Mouse (Mus musculus): ENCODE data around the gene Smg1. TPM values are rescaled to one million over a fixed set of nuclear protein-coding genes. Genes with fewer than 3 reads are reported as not detected.
A peak's percentile ranks its signal among the peaks of the same experiment; 100 is the strongest.

Gene Smg1
- polyA plus RNA-seq, 1 experiment from 2014 or later = 6.7 TPM

DNA sequence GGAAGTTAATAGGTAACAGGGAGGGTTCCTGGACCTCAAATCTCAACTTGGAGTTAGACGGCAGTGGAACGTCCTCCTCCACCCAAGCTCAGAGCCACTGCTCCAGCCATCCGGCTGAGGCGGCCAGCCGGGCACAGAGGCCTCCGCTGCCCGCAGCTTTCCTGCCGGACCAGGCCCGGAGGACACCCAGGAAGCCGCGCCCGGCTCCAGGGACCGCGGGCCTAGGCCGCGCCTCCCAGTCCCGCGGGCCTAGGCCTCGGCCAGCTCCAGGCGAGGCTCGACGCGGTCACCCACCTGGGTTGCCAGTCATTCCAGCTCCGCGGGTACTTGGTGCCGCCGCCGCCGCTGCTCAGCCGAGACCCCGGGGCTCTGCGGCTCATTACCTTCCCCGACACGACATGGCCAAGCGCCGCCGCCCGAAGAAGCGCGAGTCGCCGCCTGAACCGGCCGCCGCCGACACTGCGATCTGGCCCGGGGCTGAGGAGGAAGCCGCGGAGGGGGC, 508 bp downstream of the Smg1 start:
- WGBS = under 1% methylated on average over 50 of the region's 50 CpGs
- Histone ChIP-seq H3K9me3 (ENCODE audit: control insufficient read depth) (no peaks in the 10 kb centered on the region), H3K4me1 (replicated peaks; ENCODE audit: control insufficient read depth, insufficient read depth, low read length) (no peaks in the 10 kb centered on the region), H3K27me3 (replicated peaks; ENCODE audit: control insufficient read depth, insufficient read depth, low read length) (no peaks in the 10 kb centered on the region), H3K36me3 (ENCODE audit: control insufficient read depth, insufficient read depth) (no peaks in the 10 kb centered on the region), H3K4me2 (replicated peaks; ENCODE audit: low read depth) (peak overlapping the region; percentile 73), H3K4me3 (ENCODE audit: low read depth, low read length) (peak overlapping the region; percentile 86), H3K27ac (ENCODE audit: low read depth, low read length) (peak overlapping the region; percentile 99), H3K9ac (ENCODE audit: low read depth, low read length) (peak overlapping the region; percentile 89)
- TF ChIP-seq CTCF (IDR thresholded peaks at IDR 0.05; ENCODE audit: low read depth) = no peak
- peak; percentile 59 for ATAC-seq

DNA sequence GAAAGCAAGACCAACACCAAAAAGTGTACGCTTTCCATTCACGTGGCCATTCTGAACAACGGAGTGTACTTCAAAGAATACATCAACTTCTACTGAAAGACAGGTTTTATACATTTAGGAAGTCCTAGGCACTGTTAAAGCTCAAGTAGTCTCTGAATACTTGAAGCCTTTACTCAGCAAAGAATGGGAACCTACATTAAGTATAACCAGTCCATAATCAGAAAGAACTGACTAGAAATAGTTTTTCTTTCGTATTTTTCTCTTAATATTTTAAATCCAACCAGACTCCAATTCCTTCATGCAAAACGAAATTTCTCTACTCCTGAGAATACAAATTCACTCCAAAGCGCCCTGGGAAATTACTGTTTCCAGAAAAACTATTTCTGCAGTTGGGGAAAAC, 1.2 kb downstream of the Smg1 start:
- peak overlapping the region; percentile 99 for H3K27ac ChIP-seq (ENCODE audit: low read depth, low read length)
- peak overlapping the region; percentile 86 for H3K4me3 ChIP-seq (ENCODE audit: low read depth, low read length)
- H3K4me1 ChIP-seq (replicated peaks; ENCODE audit: control insufficient read depth, insufficient read depth, low read length) = no peaks in the 10 kb centered on the region
- peak overlapping the region; percentile 73 for H3K4me2 ChIP-seq (replicated peaks; ENCODE audit: low read depth)
- 7% methylated on average over 6 of the region's 6 CpGs for WGBS
- ATAC-seq = no peak
- H3K9ac ChIP-seq (ENCODE audit: low read depth, low read length) = peak overlapping the region; percentile 89
- H3K27me3 ChIP-seq (replicated peaks; ENCODE audit: control insufficient read depth, insufficient read depth, low read length) = no peaks in the 10 kb centered on the region
- H3K36me3 ChIP-seq (ENCODE audit: control insufficient read depth, insufficient read depth) = no peaks in the 10 kb centered on the region
- TF ChIP-seq CTCF (IDR thresholded peaks at IDR 0.05; ENCODE audit: low read depth) = no peak
- H3K9me3 ChIP-seq (ENCODE audit: control insufficient read depth) = no peaks in the 10 kb centered on the region

DNA sequence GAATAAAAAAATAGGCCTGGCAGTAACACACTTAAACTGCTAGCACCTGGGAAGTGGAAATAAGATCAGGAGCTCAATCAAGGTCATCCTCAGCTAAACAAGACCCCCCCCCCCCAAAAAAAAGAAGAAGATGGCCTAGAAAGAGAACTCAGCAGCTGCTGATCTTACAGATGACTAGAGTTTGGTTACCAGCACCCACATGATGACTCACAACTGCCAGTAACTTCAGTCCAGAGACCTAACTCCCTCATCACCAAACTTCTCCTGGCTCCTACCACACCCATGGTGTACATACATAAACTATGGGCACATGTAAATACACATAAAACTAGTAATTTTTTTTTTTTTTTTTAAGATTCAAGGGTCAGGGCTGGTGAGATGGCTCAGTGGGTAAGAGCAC, 3.1 kb downstream of the Smg1 start:
- no peak for ATAC-seq
- TF ChIP-seq CTCF (IDR thresholded peaks at IDR 0.05; ENCODE audit: low read depth) = no peak
- no peak overlapping the region for H3K4me3 ChIP-seq (ENCODE audit: low read depth, low read length)

GRCm38 (mm10) chr7:118239996-118240395, 3.5 kb downstream of the Smg1 start:
- H3K4me3 ChIP-seq (ENCODE audit: low read depth, low read length) = no peak overlapping the region
- WGBS = 69% methylated on average over 5 of the region's 5 CpGs
- no peaks in the 10 kb centered on the region for H3K4me1 ChIP-seq (replicated peaks; ENCODE audit: control insufficient read depth, insufficient read depth, low read length)
- H3K4me2 ChIP-seq (replicated peaks; ENCODE audit: low read depth) = no peak overlapping the region
- no peaks in the 10 kb centered on the region for H3K27me3 ChIP-seq (replicated peaks; ENCODE audit: control insufficient read depth, insufficient read depth, low read length)
- H3K27ac ChIP-seq (ENCODE audit: low read depth, low read length) = no peak overlapping the region
- H3K36me3 ChIP-seq (ENCODE audit: control insufficient read depth, insufficient read depth) = no peaks in the 10 kb centered on the region
- H3K9me3 ChIP-seq (ENCODE audit: control insufficient read depth) = no peaks in the 10 kb centered on the region
- ATAC-seq = no peak
- no peak for TF ChIP-seq CTCF (IDR thresholded peaks at IDR 0.05; ENCODE audit: low read depth)
- H3K9ac ChIP-seq (ENCODE audit: low read depth, low read length) = no peak overlapping the region

More for the DNA sequence above, 3.1 kb downstream of the Smg1 start:
- Histone ChIP-seq H3K9ac (ENCODE audit: low read depth, low read length) (no peak overlapping the region), H3K4me2 (replicated peaks; ENCODE audit: low read depth) (no peak overlapping the region), H3K27me3 (replicated peaks; ENCODE audit: control insufficient read depth, insufficient read depth, low read length) (no peaks in the 10 kb centered on the region), H3K4me1 (replicated peaks; ENCODE audit: control insufficient read depth, insufficient read depth, low read length) (no peaks in the 10 kb centered on the region), H3K9me3 (ENCODE audit: control insufficient read depth) (no peaks in the 10 kb centered on the region), H3K27ac (ENCODE audit: low read depth, low read length) (no peak overlapping the region), H3K36me3 (ENCODE audit: control insufficient read depth, insufficient read depth) (no peaks in the 10 kb centered on the region)

- H3K9ac ChIP-seq (ENCODE audit: low read depth, low read length) = no peak overlapping the region
- no peaks in the 10 kb centered on the region for H3K4me1 ChIP-seq (replicated peaks; ENCODE audit: control insufficient read depth, insufficient read depth, low read length)
- no peak overlapping the region for H3K4me3 ChIP-seq (ENCODE audit: low read depth, low read length)
- no peaks in the 10 kb centered on the region for H3K9me3 ChIP-seq (ENCODE audit: control insufficient read depth)
- ATAC-seq = no peak
- peak; percentile 55 for TF ChIP-seq CTCF (IDR thresholded peaks at IDR 0.05; ENCODE audit: low read depth)
- H3K27ac ChIP-seq (ENCODE audit: low read depth, low read length) = no peak overlapping the region
- H3K4me2 ChIP-seq (replicated peaks; ENCODE audit: low read depth) = no peak overlapping the region
- no peaks in the 10 kb centered on the region for H3K27me3 ChIP-seq (replicated peaks; ENCODE audit: control insufficient read depth, insufficient read depth, low read length)
- H3K36me3 ChIP-seq (ENCODE audit: control insufficient read depth, insufficient read depth) = no peaks in the 10 kb centered on the region
These were observed 6.5 kb downstream of the Smg1 start for GRCm38 (mm10) chr7:118236949-118237348.

DNA sequence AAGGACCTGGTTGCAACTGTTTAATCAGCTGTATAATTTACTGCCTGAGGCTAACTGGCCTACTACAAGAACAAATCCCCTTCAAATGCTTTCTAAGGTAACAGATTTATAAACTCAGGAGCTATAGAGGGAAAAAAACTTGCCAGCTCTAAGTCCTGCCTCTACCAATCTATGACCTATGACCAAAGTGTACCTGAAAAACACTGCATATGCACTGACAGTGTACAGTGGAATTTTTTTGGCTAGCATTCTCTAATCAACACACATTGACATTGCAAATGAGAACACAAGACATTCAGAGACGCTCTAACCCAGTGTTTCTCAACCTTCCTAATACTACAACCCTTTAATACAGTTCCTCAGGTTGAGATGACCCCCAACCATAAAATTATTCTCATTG, 9.2 kb downstream of the Smg1 start:
- no peaks in the 10 kb centered on the region for H3K9me3 ChIP-seq (ENCODE audit: control insufficient read depth)
- no peaks in the 10 kb centered on the region for H3K4me1 ChIP-seq (replicated peaks; ENCODE audit: control insufficient read depth, insufficient read depth, low read length)
- no peaks in the 10 kb centered on the region for H3K36me3 ChIP-seq (ENCODE audit: control insufficient read depth, insufficient read depth)
- H3K27ac ChIP-seq (ENCODE audit: low read depth, low read length) = no peak overlapping the region
- no peaks in the 10 kb centered on the region for H3K27me3 ChIP-seq (replicated peaks; ENCODE audit: control insufficient read depth, insufficient read depth, low read length)
- H3K9ac ChIP-seq (ENCODE audit: low read depth, low read length) = no peak overlapping the region
- 90% methylated on average over 1 of the region's 1 CpGs for WGBS
- no peak for TF ChIP-seq CTCF (IDR thresholded peaks at IDR 0.05; ENCODE audit: low read depth)
- ATAC-seq = no peak
- H3K4me3 ChIP-seq (ENCODE audit: low read depth, low read length) = no peak overlapping the region
- no peak overlapping the region for H3K4me2 ChIP-seq (replicated peaks; ENCODE audit: low read depth)

GRCm38 (mm10) chr7:118232613-118233012, 10.9 kb downstream of the Smg1 start:
- Histone ChIP-seq H3K4me1 (replicated peaks; ENCODE audit: control insufficient read depth, insufficient read depth, low read length) (no peaks in the 10 kb centered on the region), H3K9me3 (ENCODE audit: control insufficient read depth) (no peaks in the 10 kb centered on the region), H3K36me3 (ENCODE audit: control insufficient read depth, insufficient read depth) (no peaks in the 10 kb centered on the region), H3K9ac (ENCODE audit: low read depth, low read length) (no peak overlapping the region), H3K27ac (ENCODE audit: low read depth, low read length) (no peak overlapping the region), H3K27me3 (replicated peaks; ENCODE audit: control insufficient read depth, insufficient read depth, low read length) (no peaks in the 10 kb centered on the region), H3K4me2 (replicated peaks; ENCODE audit: low read depth) (no peak overlapping the region), H3K4me3 (ENCODE audit: low read depth, low read length) (no peak overlapping the region)
- ATAC-seq = no peak
- TF ChIP-seq CTCF (IDR thresholded peaks at IDR 0.05; ENCODE audit: low read depth) = no peak

Data from intestine, postnatal 0 days (tissue).